Mouse (Mus musculus) gastrocnemius, postnatal 36 days (tissue): ENCODE data around the gene AL731706.1. TPM values are rescaled to one million over a fixed set of nuclear protein-coding genes. Genes with fewer than 3 reads are reported as not detected.

Experiments
- DNase-seq, 2 experiments: peaks; one replicate each; pipeline ENCODE4 v3.0.0; 2022
- intact Hi-C: fragments of 180-260 bp; cut with DNase I; formaldehyde crosslinking; loops from one replicate; pipeline ENCODE4 v1.15.1; 2025
- total RNA-seq, 2 experiments: library from RNA; stranded (reverse); gene quantifications; 2 replicates each; pipeline ENCODE4 v1.2.3; 2021

Gene AL731706.1
- total RNA-seq, 2 experiments from 2014 or later = 17.4 to 22.4 TPM

GRCm38 (mm10) chr2:136854543-136855388 is 36.4 kb downstream of the AL731706.1 start:
- DNase-seq = no peak
- intact Hi-C loops = no loop called here

GRCm38 (mm10) chr2:136850366-136850765 is 40.8 kb downstream of the AL731706.1 start:
- DNase-seq = no peak
- intact Hi-C loops = no loop called here

GRCm38 (mm10) chr2:136837994-136838393 is 53.2 kb downstream of the AL731706.1 start:
- intact Hi-C loops = no loop called here
- DNase-seq = no peak

- intact Hi-C loops = no loop called here
- DNase-seq = no peak
Observed at GRCm38 (mm10) chr2:136835882-136836281, 55.3 kb downstream of the AL731706.1 start.

- no peak for DNase-seq
- intact Hi-C loops = no loop called here
Observed at GRCm38 (mm10) chr2:136834715-136835075, 56.5 kb downstream of the AL731706.1 start.

GRCm38 (mm10) chr2:136833976-136834714 is 57.0 kb downstream of the AL731706.1 start:
- intact Hi-C loops = no loop called here

GRCm38 (mm10) chr2:136832936-136833335 is 58.3 kb downstream of the AL731706.1 start:
- peak in 1 of 2 experiments; percentile 14 for DNase-seq
- intact Hi-C loops = no loop called here

More at GRCm38 (mm10) chr2:136833976-136834714, 57.0 kb downstream of the AL731706.1 start:
- DNase-seq = no peak

Other genes with a start within 250 kb of the AL731706.1 start
- gene Snap25, start 177.9 kb downstream of the AL731706.1 start, total RNA-seq = not detected
- 10 to 100 TPM; 14.5 to 32.8 TPM for gene AL731706.2, start 5.7 kb downstream of the AL731706.1 start, total RNA-seq
- 1 to 10 TPM; 2.2 to 5.0 TPM for gene Slx4ip, start 171 bp downstream of the AL731706.1 start, total RNA-seq
- 10 to 100 TPM; 28.0 to 30.1 TPM for gene Mkks, start within 50 bp of the AL731706.1 start, total RNA-seq
- gene Jag1, start 225.3 kb upstream of the AL731706.1 start, total RNA-seq = 1 to 10 TPM; 5.6 to 6.0 TPM